Mouse (Mus musculus) erythroblast, embryonic 14.5 days (primary cell): ENCODE measurements around the gene Cort. TPM values are rescaled to one million over a fixed set of nuclear protein-coding genes. Genes with fewer than 3 reads are reported as not detected.

Experiments used
- H3K27me3 ChIP-seq: 2 replicates; pipeline ENCODE4 v1.6.1; 2012; ENCODE audit warnings: inconsistent platforms; ENCODE audit not compliant: control insufficient read depth
- H3K36me3 ChIP-seq: 2 replicates; pipeline ENCODE4 v1.6.1; 2012; ENCODE audit warnings: mild to moderate bottlenecking, inconsistent platforms; ENCODE audit not compliant: control insufficient read depth
- H3K4me1 ChIP-seq: 2 replicates; pipeline ENCODE4 v1.6.1; 2012; ENCODE audit warnings: inconsistent platforms; ENCODE audit not compliant: control insufficient read depth
- H3K4me3 ChIP-seq: replicated peaks from 2 replicates; pipeline ENCODE3; 2012; ENCODE audit warnings: moderate library complexity, mild to moderate bottlenecking, inconsistent platforms
- H3K9me3 ChIP-seq: 2 replicates; pipeline ENCODE4 v1.6.1; 2012; ENCODE audit warnings: low read length, inconsistent platforms, mixed read lengths; ENCODE audit not compliant: control insufficient read depth
- GATA1 ChIP-seq: IDR thresholded peaks from 2 replicates; pipeline ENCODE4 v1.6.1; 2012; ENCODE audit warnings: low read length, inconsistent platforms, mixed read lengths
- TAL1 ChIP-seq: IDR thresholded peaks from 3 replicates; pipeline ENCODE4 v1.6.1; 2012; ENCODE audit warnings: low read length, inconsistent platforms, mixed read lengths
- polyA plus RNA-seq: library from polyadenylated mRNA; stranded (reverse); fragments of >175 nt; gene quantifications from 2 replicates; pipeline ENCODE4 v1.2.3, GENCODE M21; 2012

Gene Cort
- polyA plus RNA-seq, 1 experiment: 1.3 TPM

GRCm38 (mm10) chr4:149085381-149085780 lies 41.2 kb downstream of the Cort start:
- Histone ChIP-seq H3K9me3 (no peaks in the 10 kb centered on the region), H3K4me3 (no peak overlapping the region), H3K4me1 (peaks cover 2% of the 10 kb centered on the region; the same call in 1 of the 2 replicates), H3K27me3 (no peaks in the 10 kb centered on the region), H3K36me3 (peaks cover 3% of the 10 kb centered on the region)
- TF ChIP-seq GATA1 (no peak), TAL1 (no peak)

GRCm38 (mm10) chr4:149081528-149081927 lies 45.0 kb downstream of the Cort start:
- H3K36me3 ChIP-seq: peaks cover 3% of the 10 kb centered on the region
- H3K4me3 ChIP-seq: no peak overlapping the region
- H3K27me3 ChIP-seq: no peaks in the 10 kb centered on the region
- no peaks in the 10 kb centered on the region for H3K9me3 ChIP-seq
- no peak for TF ChIP-seq GATA1
- TF ChIP-seq TAL1: no peak
- peaks cover 2% of the 10 kb centered on the region; the same call in 1 of the 2 replicates for H3K4me1 ChIP-seq

DNA sequence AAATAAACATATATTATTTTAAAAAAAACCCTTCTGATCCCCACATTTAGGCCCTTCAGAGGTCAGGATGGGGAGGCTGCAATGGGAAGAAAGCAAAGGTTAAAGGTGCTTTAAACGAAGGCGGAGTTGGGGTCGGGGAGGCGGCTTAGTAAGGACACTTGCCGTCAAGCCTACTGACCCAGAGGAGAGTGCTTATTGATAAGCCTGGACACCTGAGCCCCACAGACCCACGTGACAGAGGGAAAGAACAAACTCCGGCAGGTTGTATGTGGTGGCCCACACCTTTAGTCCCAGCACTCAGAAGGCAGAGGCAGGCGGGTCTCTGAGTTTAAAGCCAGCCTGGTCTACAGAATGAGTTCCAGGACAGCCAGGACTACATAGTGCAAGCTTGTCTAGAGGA lies 46.5 kb downstream of the Cort start:
- Histone ChIP-seq H3K9me3 (no peaks in the 10 kb centered on the region), H3K36me3 (peaks cover 9% of the 10 kb centered on the region), H3K4me1 (peaks cover 6% of the 10 kb centered on the region; the same call in 1 of the 2 replicates), H3K27me3 (no peaks in the 10 kb centered on the region), H3K4me3 (no peak overlapping the region)
- TF ChIP-seq GATA1 (no peak), TAL1 (no peak)

- peaks cover 13% of the 10 kb centered on the region for H3K36me3 ChIP-seq
- no peaks in the 10 kb centered on the region for H3K9me3 ChIP-seq
- no peak for TF ChIP-seq GATA1
- no peak for TF ChIP-seq TAL1
Measured at GRCm38 (mm10) chr4:149079629-149080028, 46.9 kb downstream of the Cort start.

DNA sequence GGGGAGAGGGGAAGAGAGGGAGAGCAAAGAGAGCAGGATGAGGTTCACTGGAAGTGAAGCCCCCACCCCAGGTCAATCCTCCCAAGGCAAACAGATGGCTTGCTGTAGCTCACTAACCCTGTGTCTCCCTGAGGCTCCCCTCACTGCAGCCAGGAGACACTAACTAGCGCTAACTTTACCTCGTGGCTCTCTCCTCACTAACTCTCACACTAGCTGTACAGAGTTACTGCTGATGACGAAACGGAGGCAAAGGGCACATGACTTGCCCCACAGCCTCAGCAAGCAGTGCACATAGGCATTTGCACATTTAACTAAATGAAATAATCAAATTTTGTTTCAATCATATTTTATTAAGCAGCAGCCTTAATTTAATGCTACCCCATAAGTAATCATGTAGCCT lies 48.3 kb downstream of the Cort start:
- Histone ChIP-seq H3K4me3 (no peak overlapping the region), H3K36me3 (peaks cover 17% of the 10 kb centered on the region), H3K27me3 (no peaks in the 10 kb centered on the region), H3K4me1 (peaks cover 6% of the 10 kb centered on the region; the same call in 1 of the 2 replicates), H3K9me3 (no peaks in the 10 kb centered on the region)
- TF ChIP-seq GATA1: no peak
- TF ChIP-seq TAL1: no peak

More at GRCm38 (mm10) chr4:149079629-149080028, 46.9 kb downstream of the Cort start:
- no peaks in the 10 kb centered on the region for H3K27me3 ChIP-seq
- no peak overlapping the region for H3K4me3 ChIP-seq
- peaks cover 6% of the 10 kb centered on the region; the same call in 1 of the 2 replicates for H3K4me1 ChIP-seq

DNA sequence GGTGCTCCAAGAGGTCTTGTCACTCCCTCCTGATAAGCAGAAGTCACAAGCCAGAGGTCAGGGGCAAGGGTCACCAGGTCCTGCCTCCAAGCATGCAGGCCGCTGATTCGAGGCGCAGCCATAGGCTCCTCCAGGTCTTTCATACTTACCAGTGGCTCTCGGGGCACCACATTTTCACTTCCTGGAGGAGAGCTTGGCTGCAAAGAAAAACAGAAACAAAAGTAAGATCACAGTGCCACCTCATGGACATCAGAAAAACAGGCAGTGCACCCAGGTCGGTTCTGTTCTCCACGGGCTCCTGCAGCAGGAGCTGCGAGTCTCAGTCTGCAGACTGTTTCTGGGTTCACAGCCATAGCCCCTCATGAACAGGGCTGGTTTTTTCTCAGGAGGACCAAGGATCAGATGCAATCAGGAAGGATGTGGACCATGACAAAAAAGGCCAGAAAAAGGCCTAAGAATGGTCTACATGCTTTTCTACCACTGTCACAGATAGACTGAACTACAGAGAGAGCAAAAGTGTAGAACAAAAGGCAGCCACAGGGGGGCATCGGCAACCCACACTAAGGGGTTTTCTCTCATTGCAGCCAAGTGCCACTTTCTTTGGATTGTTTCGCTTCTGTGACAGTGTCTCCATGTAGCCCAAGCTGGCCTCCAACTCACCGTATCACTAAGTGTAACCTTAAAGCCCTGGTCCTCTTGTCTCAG lies 50.5 kb downstream of the Cort start:
- Histone ChIP-seq H3K4me1 (peaks cover 4% of the 10 kb centered on the region; the same call in 1 of the 2 replicates), H3K9me3 (no peaks in the 10 kb centered on the region), H3K27me3 (no peaks in the 10 kb centered on the region), H3K4me3 (no peak overlapping the region), H3K36me3 (peaks cover 31% of the 10 kb centered on the region)
- TF ChIP-seq TAL1 (no peak), GATA1 (no peak)

DNA sequence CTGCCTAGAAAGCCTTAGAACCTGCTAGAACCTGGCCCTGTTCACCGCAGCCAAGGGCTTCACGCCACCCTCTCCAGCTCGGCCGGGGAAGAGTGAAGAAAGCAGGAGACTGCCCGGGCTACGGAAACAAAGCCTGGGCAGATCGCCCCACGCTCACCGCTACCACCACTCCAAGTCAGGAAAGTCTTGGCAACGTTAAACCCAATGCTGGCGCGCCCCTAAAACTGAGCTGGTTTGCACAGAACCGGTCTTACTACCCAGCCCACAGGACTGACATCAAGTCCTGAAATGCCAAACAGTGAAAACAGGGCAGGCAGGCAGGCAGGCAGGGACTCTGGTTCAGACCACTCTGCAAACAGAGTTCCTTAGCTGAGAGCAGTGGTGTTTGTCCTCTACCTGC lies 51.5 kb downstream of the Cort start:
- Histone ChIP-seq H3K36me3 (peaks cover 31% of the 10 kb centered on the region), H3K4me3 (no peak overlapping the region), H3K4me1 (peaks cover 4% of the 10 kb centered on the region; the same call in 1 of the 2 replicates), H3K27me3 (no peaks in the 10 kb centered on the region), H3K9me3 (no peaks in the 10 kb centered on the region)
- TF ChIP-seq GATA1 (no peak), TAL1 (no peak)

Other genes with a start within 250 kb of the Cort start
- 2.0 and 2.8 TPM in 2 replicates for gene Pex14, start 26.9 kb downstream of the Cort start, polyA plus RNA-seq
- 0.24 and 0.43 TPM in 2 replicates for gene Dffa, start 22.6 kb downstream of the Cort start, polyA plus RNA-seq
- gene Cenps, start 10.9 kb upstream of the Cort start, polyA plus RNA-seq: 2.4 and 2.5 TPM in 2 replicates
- gene Pgd, start 40.0 kb upstream of the Cort start, polyA plus RNA-seq: 3.6 and 4.2 TPM in 2 replicates
- 0.02 TPM in 1 of 2 replicates, not detected in the other for gene Kif1b, start 180.9 kb upstream of the Cort start, polyA plus RNA-seq